ENCODE assay signal across 8 mouse cellular contexts in the genomic region with DNA sequence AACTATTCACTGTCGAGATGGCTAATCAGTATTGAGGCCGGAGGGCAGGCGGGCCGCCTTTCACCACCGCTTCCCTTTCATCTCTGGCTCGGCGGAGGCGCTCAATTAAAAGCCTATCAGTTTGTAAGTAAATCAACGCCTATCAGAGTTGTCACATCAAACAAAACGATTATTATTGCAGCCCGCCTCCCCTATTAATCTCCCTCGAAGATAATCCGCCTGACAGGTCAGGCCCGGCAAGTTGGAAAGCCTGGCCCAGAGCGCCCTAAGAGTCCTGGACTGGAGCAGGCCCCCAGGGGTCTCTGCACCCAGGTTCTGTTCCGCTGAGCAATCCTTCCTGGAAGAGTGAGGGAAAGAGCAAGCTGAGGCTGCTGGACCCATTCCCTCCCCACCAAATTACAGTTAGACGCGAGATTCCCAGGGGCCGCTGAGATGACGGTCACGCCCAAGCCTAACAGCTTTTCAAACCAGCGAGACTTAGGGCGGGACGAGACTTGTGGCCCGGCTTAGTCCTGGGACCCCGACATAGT. TPM values are rescaled to one million over a fixed set of nuclear protein-coding genes. Genes with fewer than 3 reads are reported as not detected.
DNase-seq lines count a peak whose midpoint lies in the region; ATAC-seq lines count a peak whose summit lies in the region.

No protein-coding gene starts in this region.

- H3K27me3 ChIP-seq in heart, embryonic 11.5 days (ENCODE audit: control insufficient read depth, insufficient read depth, low read length) = peaks cover 68% of the 10 kb centered on the region
- no peaks in the 10 kb centered on the region for H3K27me3 ChIP-seq in kidney, embryonic 14.5 days (ENCODE audit: control insufficient read depth, insufficient read depth, low read length)
- no peaks in the 10 kb centered on the region for H3K27me3 ChIP-seq in stomach, embryonic 14.5 days (ENCODE audit: control insufficient read depth, insufficient read depth, low read length)

- H3K9me3 ChIP-seq in heart, embryonic 11.5 days (replicated peaks; ENCODE audit: control insufficient read depth, low read length) = no peaks in the 10 kb centered on the region
- no peaks in the 10 kb centered on the region for H3K9me3 ChIP-seq in kidney, embryonic 14.5 days (ENCODE audit: control insufficient read depth, low read length)
- no peaks in the 10 kb centered on the region for H3K9me3 ChIP-seq in stomach, embryonic 14.5 days (ENCODE audit: control insufficient read depth, low read depth, low read length)

- no peak for ATAC-seq in heart, embryonic 11.5 days (replicated peaks; ENCODE audit: insufficient number of reproducible peaks, low FRiP score, low TSS enrichment)
- ATAC-seq in kidney, embryonic 14.5 days (ENCODE audit: low FRiP score, low TSS enrichment) = peak; percentile 18
- ATAC-seq in stomach, embryonic 14.5 days (ENCODE audit: insufficient number of reproducible peaks, insufficient read depth, low FRiP score, low read depth) = peak; percentile 28

- peak overlapping the region; percentile 56 for H3K4me3 ChIP-seq in heart, embryonic 11.5 days (ENCODE audit: low read depth, low read length)
- H3K4me3 ChIP-seq in kidney, embryonic 14.5 days (ENCODE audit: low read length) = peak overlapping the region; percentile 99
- peak overlapping the region; percentile 97 for H3K4me3 ChIP-seq in stomach, embryonic 14.5 days (ENCODE audit: low read depth, low read length)

- intact Hi-C loops in heart, postnatal 36 days (cut with DNase I) = no loop called here
- intact Hi-C loops in gastrocnemius, postnatal 14 days (cut with DNase I; ENCODE audit: low total_unique reads) = no loop called here

- H3K27ac ChIP-seq in heart, embryonic 11.5 days (ENCODE audit: low read depth, low read length) = no peak overlapping the region
- H3K27ac ChIP-seq in kidney, embryonic 14.5 days (ENCODE audit: low read depth, low read length) = peak overlapping the region; percentile 98
- H3K27ac ChIP-seq in stomach, embryonic 14.5 days (ENCODE audit: low read length) = peak overlapping the region; percentile 100

- peak overlapping the region; percentile 89 for H3K4me2 ChIP-seq in heart, embryonic 11.5 days
- peak overlapping the region; percentile 75 for H3K4me2 ChIP-seq in kidney, embryonic 14.5 days (replicated peaks; ENCODE audit: low read depth, low read length)
- peak overlapping the region; percentile 91 for H3K4me2 ChIP-seq in stomach, embryonic 14.5 days (replicated peaks; ENCODE audit: low read depth, low read length)

- WGBS in heart, embryonic 11.5 days (ENCODE audit: insufficient replicate concordance) = 1% methylated on average over 26 of the region's 26 CpGs
- 2% methylated on average over 26 of the region's 26 CpGs for WGBS in kidney, embryonic 14.5 days
- WGBS in stomach, embryonic 14.5 days = 7% methylated on average over 26 of the region's 26 CpGs

- H3K4me1 ChIP-seq in heart, embryonic 11.5 days (ENCODE audit: control insufficient read depth, insufficient read depth, low read length) = peaks cover 22% of the 10 kb centered on the region
- peaks cover 13% of the 10 kb centered on the region for H3K4me1 ChIP-seq in kidney, embryonic 14.5 days (ENCODE audit: control insufficient read depth, insufficient read depth, low read length)
- H3K4me1 ChIP-seq in stomach, embryonic 14.5 days (ENCODE audit: control insufficient read depth, insufficient read depth, low read length) = peaks cover 17% of the 10 kb centered on the region; the same call in 1 of the 2 replicates

- no peaks in the 10 kb centered on the region for H3K36me3 ChIP-seq in heart, embryonic 11.5 days (ENCODE audit: control insufficient read depth, insufficient read depth, low read length)
- H3K36me3 ChIP-seq in kidney, embryonic 14.5 days (ENCODE audit: control insufficient read depth, insufficient read depth, low read length) = no peaks in the 10 kb centered on the region; the same call in 1 of the 2 replicates
- H3K36me3 ChIP-seq in stomach, embryonic 14.5 days (ENCODE audit: control insufficient read depth, insufficient read depth, low read length) = no peaks in the 10 kb centered on the region; the same call in 1 of the 2 replicates

- DNase-seq in heart, postnatal 36 days = no peak
- peak; percentile 53 for DNase-seq in gastrocnemius, postnatal 14 days
- DNase-seq in lung, postnatal 10 days = peak; percentile 73
- DNase-seq in cerebellum, adult 8-10 months = no peak
- DNase-seq in frontal cortex, adult 2 months (ENCODE audit: extremely low spot score in 1 of 2, low spot score in 1 of 2) = no peak

- peak overlapping the region; percentile 39; the same call in 1 of the 2 replicates for H3K9ac ChIP-seq in heart, embryonic 11.5 days (ENCODE audit: low read depth, low read length)
- H3K9ac ChIP-seq in kidney, embryonic 14.5 days (ENCODE audit: low read depth, low read length) = peak overlapping the region; percentile 31; the same call in 1 of the 2 replicates
- H3K9ac ChIP-seq in stomach, embryonic 14.5 days (replicated peaks; ENCODE audit: low read depth, low read length) = peak overlapping the region; percentile 69

RNA-seq across cellular contexts. Expression of a gene that starts 1.9 kb away (rescaled TPM):
- polyA plus RNA-seq in heart, embryonic 11.5 days (2014; fragmentation: Nextera tagmentation; extraction: Ambion mirVana) = 2.3 and 3.3 TPM in 2 replicates
- 1 to 10 TPM; 1.8 to 2.2 TPM for total RNA-seq in heart, postnatal 36 days (2021)
- total RNA-seq in gastrocnemius, postnatal 14 days (2021) = 1 to 10 TPM; 7.2 to 9.7 TPM
- polyA plus RNA-seq in kidney, embryonic 14.5 days (2014; fragmentation: Nextera tagmentation; extraction: Ambion mirVana) = 26.7 and 44.3 TPM in 2 replicates
- polyA plus RNA-seq in stomach, embryonic 14.5 days (2014; fragmentation: Nextera tagmentation; extraction: Ambion mirVana) = 15.2 and 17.0 TPM in 2 replicates
- 1.2 and 1.4 TPM in 2 replicates for polyA plus RNA-seq in frontal cortex, adult 2 months (2012; rRNA removed)

RNA-seq across cellular contexts. Expression of a gene that starts 28.2 kb away (rescaled TPM):
- 0.23 and 0.70 TPM in 2 replicates for polyA plus RNA-seq in heart, embryonic 11.5 days (2014; fragmentation: Nextera tagmentation; extraction: Ambion mirVana)
- 1 to 10 TPM; 1.1 to 1.7 TPM for total RNA-seq in heart, postnatal 36 days (2021)
- total RNA-seq in gastrocnemius, postnatal 14 days (2021) = 1 to 10 TPM; 1.6 to 1.7 TPM
- polyA plus RNA-seq in kidney, embryonic 14.5 days (2014; fragmentation: Nextera tagmentation; extraction: Ambion mirVana) = 0.29 and 0.53 TPM in 2 replicates
- polyA plus RNA-seq in stomach, embryonic 14.5 days (2014; fragmentation: Nextera tagmentation; extraction: Ambion mirVana) = 0.46 and 1.1 TPM in 2 replicates
- 0.14 and 0.53 TPM in 2 replicates for polyA plus RNA-seq in frontal cortex, adult 2 months (2012; rRNA removed)

Comparison
In these comparisons a context has a peak if more than half of its experiments do, and no peak if none do; other contexts are left out.
1. DNase-seq: peak in gastrocnemius, postnatal 14 days (single experiment) and lung, postnatal 10 days (single experiment); none in heart, postnatal 36 days (0 of 2), cerebellum, adult 8-10 months (single experiment) and frontal cortex, adult 2 months (0 of 2).
2. Peak in every context shown above with its lines, with median percentiles within 50 percentile points of each other: H3K4me2 ChIP-seq, H3K4me3 ChIP-seq and H3K9ac ChIP-seq.